Mouse (Mus musculus): Measurements from ENCODE around the gene Bcl11a. TPM values are rescaled to one million over a fixed set of nuclear protein-coding genes. Genes with fewer than 3 reads are reported as not detected.

The Bcl11a gene
- total and polyA plus RNA-seq, 2 experiments from 2014 or later, result 32.3 to 73.5 TPM

DNA sequence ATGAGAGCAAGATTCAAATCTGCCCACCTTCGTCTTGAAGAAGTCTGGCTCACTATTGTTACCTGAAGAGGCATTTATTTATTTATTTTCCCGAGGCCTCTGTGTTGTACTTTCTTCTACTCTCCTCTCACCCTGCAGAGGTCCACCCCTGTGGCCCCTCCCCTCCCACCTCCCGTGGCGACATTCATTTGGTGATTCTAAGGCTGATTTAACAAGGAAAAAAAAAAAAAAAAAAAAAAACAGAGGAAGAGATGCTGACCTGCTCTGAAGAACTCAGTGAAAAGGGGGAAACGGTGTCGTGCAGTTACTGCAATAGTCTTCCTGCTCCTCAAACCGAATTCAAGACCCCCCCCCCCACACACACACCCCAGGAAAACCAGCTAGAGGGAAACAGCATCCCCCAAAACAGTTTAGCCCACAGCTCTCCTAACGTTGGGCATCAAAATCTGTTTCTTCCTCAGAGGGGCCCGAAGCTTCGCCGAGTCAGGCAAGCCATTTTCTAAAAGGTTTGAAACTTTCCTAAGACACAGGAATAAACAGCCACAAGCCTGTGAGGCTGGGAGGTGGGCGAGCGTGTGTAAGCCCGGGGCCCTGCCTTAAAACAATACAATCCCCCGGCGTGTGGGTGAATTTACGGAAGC, 2.2 kb upstream of the Bcl11a start:
- no peaks in the 10 kb centered on the region for H3K36me3 ChIP-seq (ENCODE audit: insufficient read depth, low read length)
- 0 out of 2 replicates have a peak, but pooled peaks cover 5% of the 10 kb centered on the region for H3K27me3 ChIP-seq (ENCODE audit: insufficient read depth, low read length)
- peak overlapping the region; percentile 93 for H3K27ac ChIP-seq
- no peaks in the 10 kb centered on the region for H3K4me1 ChIP-seq (ENCODE audit: insufficient read depth, low read length)
- ATAC-seq (no peak), DNase-seq (ENCODE audit: low spot score) (no peak)
- WGBS, result 2% methylated on average over 17 of the region's 17 CpGs
- no peaks in the 10 kb centered on the region for H3K9me3 ChIP-seq (ENCODE audit: low read length)
- peak overlapping the region; percentile 74 for H3K9ac ChIP-seq (replicated peaks; ENCODE audit: low read length)
- H3K4me3 ChIP-seq (ENCODE audit: low read length), result peak overlapping the region; percentile 69
- peak overlapping the region; percentile 100 for H3K4me2 ChIP-seq (ENCODE audit: low read depth, low read length)
- no peak for TF ChIP-seq CTCF (IDR thresholded peaks at IDR 0.05; ENCODE audit: low read depth)

- Histone ChIP-seq H3K27me3 (ENCODE audit: insufficient read depth, low read length) (0 out of 2 replicates have a peak, but pooled peaks cover 5% of the 10 kb centered on the region), H3K4me2 (ENCODE audit: low read depth, low read length) (peak overlapping the region; percentile 100), H3K4me1 (ENCODE audit: insufficient read depth, low read length) (no peaks in the 10 kb centered on the region), H3K4me3 (ENCODE audit: low read length) (peak overlapping the region; percentile 69), H3K9me3 (ENCODE audit: low read length) (no peaks in the 10 kb centered on the region), H3K27ac (peak overlapping the region; percentile 93), H3K9ac (replicated peaks; ENCODE audit: low read length) (peak overlapping the region; percentile 74), H3K36me3 (ENCODE audit: insufficient read depth, low read length) (no peaks in the 10 kb centered on the region)
- DNase-seq (ENCODE audit: low spot score) (peak; percentile 93), ATAC-seq (peak; percentile 30)
- under 1% methylated on average over 31 of the region's 32 CpGs for WGBS
- TF ChIP-seq CTCF (IDR thresholded peaks at IDR 0.05; ENCODE audit: low read depth), result peak; percentile 46
Measured at GRCm38 (mm10) chr11:24076127-24076650, 1.7 kb upstream of the Bcl11a start.

DNA sequence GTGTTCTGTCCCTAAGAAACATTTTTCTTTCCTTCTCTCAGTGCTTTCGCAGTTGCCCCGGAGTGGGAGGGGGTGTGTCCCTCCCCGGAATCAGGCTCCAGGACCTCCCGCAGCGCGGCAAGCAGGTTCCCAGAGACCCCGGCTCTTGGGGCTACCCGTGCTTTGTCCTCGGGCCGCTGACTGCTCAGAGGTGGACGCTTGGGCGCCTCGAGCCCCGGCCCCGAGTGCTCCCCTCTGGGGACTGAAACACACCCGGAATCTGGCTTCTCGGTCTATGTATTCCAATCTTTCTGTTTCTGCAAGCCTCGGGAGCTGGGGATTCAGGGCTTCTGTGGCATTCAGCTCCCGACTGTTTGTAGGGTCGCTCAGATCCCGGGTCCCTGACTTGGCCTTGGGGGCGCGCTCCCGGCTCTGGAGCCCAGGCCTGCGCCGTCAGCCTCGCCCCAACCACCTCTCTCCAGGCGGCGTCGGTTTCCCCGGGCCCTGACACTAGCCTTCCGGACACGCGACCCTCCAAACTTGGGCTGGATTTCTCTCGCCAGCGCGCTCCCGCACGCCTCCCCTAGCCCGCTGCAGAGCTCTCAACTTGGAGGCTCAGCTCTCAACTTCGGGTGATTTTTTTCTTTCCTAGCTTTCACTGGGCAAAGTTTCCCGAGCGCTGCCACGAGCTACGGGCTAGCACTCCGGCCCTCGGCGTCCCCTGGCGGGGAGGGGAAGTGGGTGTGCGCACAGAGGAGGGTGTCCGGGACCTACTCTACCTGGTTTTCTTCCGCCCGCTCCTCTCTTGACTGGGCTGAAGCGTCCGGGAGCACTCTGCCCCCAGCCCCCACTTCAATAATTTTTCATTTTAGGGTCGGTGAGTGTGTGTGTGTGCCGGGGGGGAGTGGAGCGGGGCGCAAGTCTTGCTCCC, 780 bp upstream of the Bcl11a start:
- Histone ChIP-seq H3K4me2 (ENCODE audit: low read depth, low read length) (peak overlapping the region; percentile 100), H3K36me3 (ENCODE audit: insufficient read depth, low read length) (no peaks in the 10 kb centered on the region), H3K4me3 (ENCODE audit: low read length) (peak overlapping the region; percentile 69), H3K9me3 (ENCODE audit: low read length) (no peaks in the 10 kb centered on the region), H3K27me3 (ENCODE audit: insufficient read depth, low read length) (0 out of 2 replicates have a peak, but pooled peaks cover 5% of the 10 kb centered on the region), H3K4me1 (ENCODE audit: insufficient read depth, low read length) (0 out of 2 replicates have a peak, but pooled peaks cover 2% of the 10 kb centered on the region), H3K9ac (replicated peaks; ENCODE audit: low read length) (peak overlapping the region; percentile 74), H3K27ac (peak overlapping the region; percentile 93)
- TF ChIP-seq CTCF (IDR thresholded peaks at IDR 0.05; ENCODE audit: low read depth), result peak; percentile 46
- DNase-seq (ENCODE audit: low spot score) (peak; percentile 70), ATAC-seq (peak; percentile 39)
- under 1% methylated on average over 58 of the region's 59 CpGs for WGBS

DNA sequence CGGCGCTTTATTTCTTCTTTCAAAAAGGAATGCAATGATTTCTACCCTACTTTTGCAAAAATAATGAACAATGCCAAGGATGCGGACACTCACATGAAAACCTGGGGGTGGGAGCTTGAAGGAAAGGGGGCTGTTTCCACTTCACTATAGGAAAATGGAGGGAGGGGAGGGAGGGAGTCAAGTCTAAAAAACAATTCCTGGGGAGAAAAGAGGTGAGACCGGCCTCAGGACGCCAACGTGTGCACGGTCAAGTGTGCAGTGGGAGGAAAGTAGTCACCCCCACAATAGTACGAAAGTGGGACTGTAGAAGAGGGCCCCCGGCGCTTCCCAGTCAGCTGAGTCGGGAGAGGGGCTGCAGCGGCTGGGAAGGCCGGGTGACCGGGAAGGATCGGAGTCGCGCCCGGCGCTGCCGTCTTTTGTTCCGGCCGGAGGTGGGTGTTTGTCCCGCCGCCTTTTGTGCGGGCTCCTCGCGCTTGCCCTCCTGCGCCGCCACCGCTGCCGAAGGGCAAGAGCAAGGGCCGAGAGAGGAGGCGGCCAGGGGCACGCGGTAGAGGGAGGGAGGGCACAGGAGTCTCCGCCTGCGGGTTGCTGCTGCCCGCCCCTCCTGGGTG, 955 bp downstream of the Bcl11a start:
- Histone ChIP-seq H3K27me3 (ENCODE audit: insufficient read depth, low read length) (no peaks in the 10 kb centered on the region), H3K9me3 (ENCODE audit: low read length) (no peaks in the 10 kb centered on the region)
- WGBS, result under 1% methylated on average over 38 of the region's 38 CpGs

GRCm38 (mm10) chr11:24079392-24080391, 1.8 kb downstream of the Bcl11a start:
- TF ChIP-seq CTCF (IDR thresholded peaks at IDR 0.05; ENCODE audit: low read depth), result no peak
- Histone ChIP-seq H3K36me3 (ENCODE audit: insufficient read depth, low read length) (no peaks in the 10 kb centered on the region), H3K9ac (replicated peaks; ENCODE audit: low read length) (peak overlapping the region; percentile 74), H3K9me3 (ENCODE audit: low read length) (no peaks in the 10 kb centered on the region), H3K27me3 (ENCODE audit: insufficient read depth, low read length) (no peaks in the 10 kb centered on the region), H3K4me1 (ENCODE audit: insufficient read depth, low read length) (0 out of 2 replicates have a peak, but pooled peaks cover 7% of the 10 kb centered on the region), H3K4me3 (ENCODE audit: low read length) (peak overlapping the region; percentile 69), H3K4me2 (ENCODE audit: low read depth, low read length) (peak overlapping the region; percentile 100), H3K27ac (peak overlapping the region; percentile 93)
- WGBS, result under 1% methylated on average over 43 of the region's 43 CpGs
- ATAC-seq (no peak), DNase-seq (ENCODE audit: low spot score) (peak; percentile 73)

More for the DNA sequence above, 955 bp downstream of the Bcl11a start:
- Histone ChIP-seq H3K36me3 (ENCODE audit: insufficient read depth, low read length) (no peaks in the 10 kb centered on the region), H3K4me1 (ENCODE audit: insufficient read depth, low read length) (0 out of 2 replicates have a peak, but pooled peaks cover 7% of the 10 kb centered on the region), H3K27ac (peak overlapping the region; percentile 93), H3K4me2 (ENCODE audit: low read depth, low read length) (peak overlapping the region; percentile 100), H3K9ac (replicated peaks; ENCODE audit: low read length) (peak overlapping the region; percentile 74), H3K4me3 (ENCODE audit: low read length) (peak overlapping the region; percentile 69)
- DNase-seq (ENCODE audit: low spot score) (no peak), ATAC-seq (no peak)
- no peak for TF ChIP-seq CTCF (IDR thresholded peaks at IDR 0.05; ENCODE audit: low read depth)
